Mouse (Mus musculus): Measurements from ENCODE around the gene Prom2. TPM values are rescaled to one million over a fixed set of nuclear protein-coding genes. Genes with fewer than 3 reads are reported as not detected.

Prom2 gene
- polyA plus RNA-seq (2017; shearing (Covaris generic)) = not detected

GRCm38 (mm10) chr2:127541185-127541584 is at the start of gene Prom2:
Prom2 (minus strand) TSS chr2:127541467.

GRCm38 (mm10) chr2:127586694-127587513 is 45.6 kb upstream of the Prom2 start, which contains the start of the genes Zfp661 and Mrps5:
Zfp661 (minus strand) TSS chr2:127587094.
Mrps5 (plus strand) TSS chr2:127587222.

DNA sequence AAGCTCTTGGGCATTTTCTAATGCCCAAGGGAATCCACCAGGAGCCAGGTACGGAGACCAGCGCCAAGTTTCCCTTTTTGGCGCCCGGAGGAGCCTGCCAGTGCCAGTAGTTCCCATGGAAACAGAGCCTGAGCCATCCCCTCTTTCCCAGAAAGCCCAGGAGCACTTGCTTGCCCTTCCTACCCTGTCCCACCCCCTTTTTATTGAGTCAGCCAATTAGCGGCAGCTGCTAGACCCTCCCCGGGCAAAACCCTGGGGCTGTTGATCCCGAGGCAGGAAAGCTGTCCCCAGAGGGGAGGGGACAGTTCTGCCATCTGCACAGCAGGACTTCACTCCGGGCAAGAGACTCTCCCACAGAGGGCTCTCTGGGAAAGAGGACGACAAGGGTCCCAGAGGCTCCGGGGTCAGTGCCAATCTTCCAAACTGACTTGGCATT is 19.2 kb downstream of the Prom2 start, which contains the start of gene Kcnip3:
Gene Kcnip3 (minus strand): TSS at position 89 of the 436 bp plus-strand sequence.

Other genes starting within 250 kb of the Prom2 start
- gene Dusp2, start 205.3 kb downstream of the Prom2 start, polyA plus RNA-seq (2017; shearing (Covaris generic)) = 209 TPM
- not detected for gene Astl, start 202.8 kb downstream of the Prom2 start, polyA plus RNA-seq (2017; shearing (Covaris generic))
- gene Adra2b, start 178.3 kb downstream of the Prom2 start, polyA plus RNA-seq (2017; shearing (Covaris generic)) = not detected
- gene Gpat2, start 116.3 kb downstream of the Prom2 start, polyA plus RNA-seq (2017; shearing (Covaris generic)) = 0.35 TPM
- 15.3 TPM for gene Fahd2a, start 96.9 kb downstream of the Prom2 start, polyA plus RNA-seq (2017; shearing (Covaris generic))
- gene Kcnip3, start 19.4 kb downstream of the Prom2 start, polyA plus RNA-seq (2017; shearing (Covaris generic)) = 0.27 TPM
- 3.2 TPM for gene Zfp661, start 45.6 kb upstream of the Prom2 start, polyA plus RNA-seq (2017; shearing (Covaris generic))
- 119 TPM for gene Mrps5, start 45.8 kb upstream of the Prom2 start, polyA plus RNA-seq (2017; shearing (Covaris generic))
- gene Mal, start 115.2 kb upstream of the Prom2 start, polyA plus RNA-seq (2017; shearing (Covaris generic)) = not detected
- gene Mall, start 188.5 kb upstream of the Prom2 start, polyA plus RNA-seq (2017; shearing (Covaris generic)) = not detected
- gene Nphp1, start 247.4 kb upstream of the Prom2 start, polyA plus RNA-seq (2017; shearing (Covaris generic)) = not detected

All from naive thymus-derived CD4-positive, alpha-beta T cell, adult 5 months (primary cell).